Mouse (Mus musculus): Measurements from ENCODE around the gene Atad2b. TPM values are rescaled to one million over a fixed set of nuclear protein-coding genes. Genes with fewer than 3 reads are reported as not detected.

The Atad2b gene
- polyA plus RNA-seq, 1 experiment from 2014 or later = 20.4 TPM

GRCm38 (mm10) chr12:4917805-4918591 is 845 bp downstream of the Atad2b start:
- WGBS = under 1% methylated on average over 46 of the region's 48 CpGs
- Histone ChIP-seq H3K36me3 (ENCODE audit: control insufficient read depth, insufficient read depth, low read length) (no peaks in the 10 kb centered on the region), H3K27me3 (ENCODE audit: control insufficient read depth, insufficient read depth, low read length) (no peaks in the 10 kb centered on the region), H3K4me1 (ENCODE audit: control insufficient read depth, insufficient read depth, low read length) (peaks cover 5% of the 10 kb centered on the region; the same call in 1 of the 2 replicates), H3K4me3 (ENCODE audit: low read depth, low read length) (peak overlapping the region; percentile 99), H3K4me2 (replicated peaks; ENCODE audit: low read depth, low read length) (peak overlapping the region; percentile 49), H3K27ac (ENCODE audit: low read length) (peak overlapping the region; percentile 98), H3K9ac (replicated peaks; ENCODE audit: low read depth, low read length) (peak overlapping the region; percentile 99), H3K9me3 (ENCODE audit: control insufficient read depth, low read depth, low read length) (no peaks in the 10 kb centered on the region)
- peak; percentile 50 for ATAC-seq (ENCODE audit: insufficient number of reproducible peaks, insufficient read depth, low FRiP score, low read depth)

GRCm38 (mm10) chr12:4928197-4928596 is 11.0 kb downstream of the Atad2b start:
- no peak for ATAC-seq (ENCODE audit: insufficient number of reproducible peaks, insufficient read depth, low FRiP score, low read depth)
- Histone ChIP-seq H3K27ac (ENCODE audit: low read length) (no peak overlapping the region), H3K4me1 (ENCODE audit: control insufficient read depth, insufficient read depth, low read length) (no peaks in the 10 kb centered on the region), H3K36me3 (ENCODE audit: control insufficient read depth, insufficient read depth, low read length) (no peaks in the 10 kb centered on the region), H3K9me3 (ENCODE audit: control insufficient read depth, low read depth, low read length) (no peaks in the 10 kb centered on the region), H3K9ac (replicated peaks; ENCODE audit: low read depth, low read length) (no peak overlapping the region), H3K4me2 (replicated peaks; ENCODE audit: low read depth, low read length) (no peak overlapping the region), H3K4me3 (ENCODE audit: low read depth, low read length) (no peak overlapping the region), H3K27me3 (ENCODE audit: control insufficient read depth, insufficient read depth, low read length) (no peaks in the 10 kb centered on the region)
- 70% methylated on average over 2 of the region's 2 CpGs for WGBS

- 91% methylated on average over 3 of the region's 3 CpGs for WGBS
- Histone ChIP-seq H3K9me3 (ENCODE audit: control insufficient read depth, low read depth, low read length) (no peaks in the 10 kb centered on the region), H3K4me3 (ENCODE audit: low read depth, low read length) (no peak overlapping the region), H3K27me3 (ENCODE audit: control insufficient read depth, insufficient read depth, low read length) (no peaks in the 10 kb centered on the region), H3K36me3 (ENCODE audit: control insufficient read depth, insufficient read depth, low read length) (no peaks in the 10 kb centered on the region), H3K4me1 (ENCODE audit: control insufficient read depth, insufficient read depth, low read length) (no peaks in the 10 kb centered on the region), H3K4me2 (replicated peaks; ENCODE audit: low read depth, low read length) (no peak overlapping the region), H3K9ac (replicated peaks; ENCODE audit: low read depth, low read length) (no peak overlapping the region), H3K27ac (ENCODE audit: low read length) (no peak overlapping the region)
- no peak for ATAC-seq (ENCODE audit: insufficient number of reproducible peaks, insufficient read depth, low FRiP score, low read depth)
Measured at GRCm38 (mm10) chr12:4930820-4931548, 13.8 kb downstream of the Atad2b start.

GRCm38 (mm10) chr12:4952272-4952671 is 35.1 kb downstream of the Atad2b start:
- H3K36me3 ChIP-seq (ENCODE audit: control insufficient read depth, insufficient read depth, low read length) = peaks cover 27% of the 10 kb centered on the region
- no peaks in the 10 kb centered on the region for H3K9me3 ChIP-seq (ENCODE audit: control insufficient read depth, low read depth, low read length)
- WGBS = 95% methylated on average over 1 of the region's 1 CpGs
- H3K27me3 ChIP-seq (ENCODE audit: control insufficient read depth, insufficient read depth, low read length) = no peaks in the 10 kb centered on the region
- H3K4me1 ChIP-seq (ENCODE audit: control insufficient read depth, insufficient read depth, low read length) = no peaks in the 10 kb centered on the region
- H3K9ac ChIP-seq (replicated peaks; ENCODE audit: low read depth, low read length) = no peak overlapping the region
- H3K4me3 ChIP-seq (ENCODE audit: low read depth, low read length) = no peak overlapping the region
- H3K4me2 ChIP-seq (replicated peaks; ENCODE audit: low read depth, low read length) = no peak overlapping the region
- H3K27ac ChIP-seq (ENCODE audit: low read length) = no peak overlapping the region
- no peak for ATAC-seq (ENCODE audit: insufficient number of reproducible peaks, insufficient read depth, low FRiP score, low read depth)

GRCm38 (mm10) chr12:4953156-4953555 is 36.0 kb downstream of the Atad2b start:
- H3K9ac ChIP-seq (replicated peaks; ENCODE audit: low read depth, low read length) = no peak overlapping the region
- no peak for ATAC-seq (ENCODE audit: insufficient number of reproducible peaks, insufficient read depth, low FRiP score, low read depth)
- no peak overlapping the region for H3K4me3 ChIP-seq (ENCODE audit: low read depth, low read length)
- 93% methylated on average over 4 of the region's 4 CpGs for WGBS
- peaks cover 27% of the 10 kb centered on the region for H3K36me3 ChIP-seq (ENCODE audit: control insufficient read depth, insufficient read depth, low read length)
- no peaks in the 10 kb centered on the region for H3K9me3 ChIP-seq (ENCODE audit: control insufficient read depth, low read depth, low read length)
- H3K4me1 ChIP-seq (ENCODE audit: control insufficient read depth, insufficient read depth, low read length) = no peaks in the 10 kb centered on the region
- no peak overlapping the region for H3K27ac ChIP-seq (ENCODE audit: low read length)
- H3K4me2 ChIP-seq (replicated peaks; ENCODE audit: low read depth, low read length) = no peak overlapping the region
- no peaks in the 10 kb centered on the region for H3K27me3 ChIP-seq (ENCODE audit: control insufficient read depth, insufficient read depth, low read length)

- Histone ChIP-seq H3K4me1 (ENCODE audit: control insufficient read depth, insufficient read depth, low read length) (no peaks in the 10 kb centered on the region), H3K4me2 (replicated peaks; ENCODE audit: low read depth, low read length) (no peak overlapping the region), H3K27me3 (ENCODE audit: control insufficient read depth, insufficient read depth, low read length) (no peaks in the 10 kb centered on the region), H3K9me3 (ENCODE audit: control insufficient read depth, low read depth, low read length) (no peaks in the 10 kb centered on the region), H3K4me3 (ENCODE audit: low read depth, low read length) (no peak overlapping the region), H3K9ac (replicated peaks; ENCODE audit: low read depth, low read length) (no peak overlapping the region), H3K36me3 (ENCODE audit: control insufficient read depth, insufficient read depth, low read length) (peaks cover 27% of the 10 kb centered on the region), H3K27ac (ENCODE audit: low read length) (no peak overlapping the region)
- WGBS = 31% methylated on average over 1 of the region's 1 CpGs
- no peak for ATAC-seq (ENCODE audit: insufficient number of reproducible peaks, insufficient read depth, low FRiP score, low read depth)
Measured at GRCm38 (mm10) chr12:4972939-4973338, 55.8 kb downstream of the Atad2b start.

GRCm38 (mm10) chr12:4978324-4978723 is 61.2 kb downstream of the Atad2b start:
- Histone ChIP-seq H3K9me3 (ENCODE audit: control insufficient read depth, low read depth, low read length) (no peaks in the 10 kb centered on the region), H3K9ac (replicated peaks; ENCODE audit: low read depth, low read length) (no peak overlapping the region), H3K36me3 (ENCODE audit: control insufficient read depth, insufficient read depth, low read length) (peaks cover 28% of the 10 kb centered on the region), H3K27ac (ENCODE audit: low read length) (no peak overlapping the region), H3K4me3 (ENCODE audit: low read depth, low read length) (no peak overlapping the region), H3K4me2 (replicated peaks; ENCODE audit: low read depth, low read length) (no peak overlapping the region), H3K27me3 (ENCODE audit: control insufficient read depth, insufficient read depth, low read length) (no peaks in the 10 kb centered on the region), H3K4me1 (ENCODE audit: control insufficient read depth, insufficient read depth, low read length) (no peaks in the 10 kb centered on the region)
- 95% methylated on average over 6 of the region's 6 CpGs for WGBS
- no peak for ATAC-seq (ENCODE audit: insufficient number of reproducible peaks, insufficient read depth, low FRiP score, low read depth)

- H3K4me2 ChIP-seq (replicated peaks; ENCODE audit: low read depth, low read length) = no peak overlapping the region
- no peak overlapping the region for H3K4me3 ChIP-seq (ENCODE audit: low read depth, low read length)
- no peaks in the 10 kb centered on the region for H3K4me1 ChIP-seq (ENCODE audit: control insufficient read depth, insufficient read depth, low read length)
- no peak overlapping the region for H3K9ac ChIP-seq (replicated peaks; ENCODE audit: low read depth, low read length)
- no peaks in the 10 kb centered on the region for H3K27me3 ChIP-seq (ENCODE audit: control insufficient read depth, insufficient read depth, low read length)
- H3K36me3 ChIP-seq (ENCODE audit: control insufficient read depth, insufficient read depth, low read length) = no peaks in the 10 kb centered on the region
- no peaks in the 10 kb centered on the region for H3K9me3 ChIP-seq (ENCODE audit: control insufficient read depth, low read depth, low read length)
- H3K27ac ChIP-seq (ENCODE audit: low read length) = no peak overlapping the region
- ATAC-seq (ENCODE audit: insufficient number of reproducible peaks, insufficient read depth, low FRiP score, low read depth) = no peak
Measured at GRCm38 (mm10) chr12:4996981-4997380, 79.8 kb downstream of the Atad2b start.

All from stomach, embryonic 14.5 days (tissue).